Mouse (Mus musculus) neural tube, embryonic 11.5 days (tissue): ENCODE measurements around the gene Cerk. TPM values are rescaled to one million over a fixed set of nuclear protein-coding genes. Genes with fewer than 3 reads are reported as not detected.
"Not testable (repeated sequence)": the region's sequence is repeated elsewhere in the genome, so short reads cannot be mapped to it uniquely, and the experiment has no call there.

Experiments
- ATAC-seq: fragments of 200-750 bp; cut with Nextera tagmentation; 2 replicates; pipeline ENCODE4 v1.8.0; 2017; ENCODE audit warnings: moderate number of reproducible peaks, mild to moderate bottlenecking, moderate TSS enrichment, moderate library complexity; ENCODE audit not compliant: insufficient read depth, low FRiP score, low TSS enrichment
- DNase-seq: peaks from one replicate; pipeline ENCODE4 v3.0.0-alpha.2; 2015; ENCODE audit warnings: low spot score
- H3K27ac ChIP-seq: fragments of 300-500 bp; sonication (generic); 2 replicates; pipeline ENCODE4 v1.5.1; 2014; ENCODE audit warnings: low read depth, mild to moderate bottlenecking, low read length
- H3K27me3 ChIP-seq: fragments of 300-500 bp; sonication (generic); 2 replicates; pipeline ENCODE4 v1.6.1; 2014; ENCODE audit warnings: mild to moderate bottlenecking, low read length, mixed read lengths; ENCODE audit not compliant: control insufficient read depth, insufficient read depth
- H3K36me3 ChIP-seq: fragments of 300-500 bp; sonication (generic); 2 replicates; pipeline ENCODE4 v1.6.1; 2014; ENCODE audit warnings: mild to moderate bottlenecking, low read length, moderate library complexity, mixed read lengths; ENCODE audit not compliant: control insufficient read depth, insufficient read depth
- H3K4me1 ChIP-seq: fragments of 300-500 bp; sonication (generic); 2 replicates; pipeline ENCODE4 v1.6.1; 2014; ENCODE audit warnings: low read length, mixed read lengths; ENCODE audit not compliant: control insufficient read depth, insufficient read depth
- H3K4me2 ChIP-seq: fragments of 300-500 bp; sonication (generic); 2 replicates; pipeline ENCODE4 v1.6.1; 2014; ENCODE audit warnings: low read depth, mild to moderate bottlenecking, moderate library complexity
- H3K4me3 ChIP-seq: fragments of 300-500 bp; sonication (generic); 2 replicates; pipeline ENCODE4 v1.5.1; 2014; ENCODE audit warnings: low read depth, low read length
- H3K9ac ChIP-seq: fragments of 300-500 bp; sonication (generic); 2 replicates; pipeline ENCODE4 v1.6.1; 2014; ENCODE audit warnings: mild to moderate bottlenecking, low read length
- H3K9me3 ChIP-seq: fragments of 300-500 bp; sonication (generic); 2 replicates; pipeline ENCODE4 v1.6.1; 2016; ENCODE audit warnings: low read length; ENCODE audit not compliant: control insufficient read depth
- WGBS: fragments of 180-500 bp; shearing (Covaris S2); extraction: QIAGEN DNeasy Blood & Tissue Kit; methylation state at CpG from one replicate; pipeline ENCODE4 v1.1.7; 2014; 5-methylcytosine and 5-hydroxymethylcytosine counted together
- polyA plus RNA-seq: library from polyadenylated mRNA; unstranded; fragments of >200 nt; fragmentation: Nextera tagmentation; extraction: Ambion mirVana; gene quantifications from 2 replicates; pipeline ENCODE4 v1.2.1, GENCODE M21; 2014

Cerk gene
- polyA plus RNA-seq, 1 experiment from 2014 or later, result 26.8 TPM

GRCm38 (mm10) chr15:86226968-86227367 is 41.0 kb upstream of the Cerk start:
- H3K4me3 ChIP-seq, result no peak overlapping the region
- no peak for ATAC-seq
- H3K27ac ChIP-seq, result no peak overlapping the region
- no peaks in the 10 kb centered on the region for H3K4me1 ChIP-seq
- no peaks in the 10 kb centered on the region for H3K36me3 ChIP-seq
- DNase-seq, result no peak
- no peaks in the 10 kb centered on the region for H3K9me3 ChIP-seq
- H3K9ac ChIP-seq, result no peak overlapping the region
- no peaks in the 10 kb centered on the region for H3K27me3 ChIP-seq
- H3K4me2 ChIP-seq, result no peak overlapping the region
- WGBS, result 85% methylated on average over 2 of the region's 2 CpGs

DNA sequence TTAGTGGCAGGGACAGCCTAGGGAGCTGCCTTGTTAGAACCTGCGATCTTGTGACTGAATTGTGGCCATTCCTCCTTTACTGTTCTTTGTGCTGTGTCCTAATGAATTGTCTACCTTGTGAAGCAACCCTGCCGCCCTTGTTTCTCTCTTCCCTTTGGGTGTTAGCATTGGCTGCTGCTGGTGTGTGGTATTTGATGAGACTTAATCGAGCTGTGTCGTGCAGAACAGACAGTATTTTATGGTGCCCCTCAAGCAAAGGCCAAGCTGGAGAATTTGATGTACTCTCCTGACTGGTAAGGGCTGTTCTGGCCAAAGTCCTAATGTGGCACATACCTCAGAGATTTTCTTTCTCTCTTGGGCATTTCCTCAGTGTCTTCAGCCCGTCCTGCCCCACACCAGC is 40.3 kb upstream of the Cerk start:
- Histone ChIP-seq H3K9me3 (no peaks in the 10 kb centered on the region), H3K9ac (no peak overlapping the region), H3K36me3 (no peaks in the 10 kb centered on the region), H3K27me3 (no peaks in the 10 kb centered on the region), H3K27ac (no peak overlapping the region), H3K4me3 (no peak overlapping the region), H3K4me2 (no peak overlapping the region), H3K4me1 (no peaks in the 10 kb centered on the region)
- ATAC-seq (no peak), DNase-seq (no peak)
- 78% methylated on average over 5 of the region's 5 CpGs for WGBS

GRCm38 (mm10) chr15:86224972-86225551 is 39.1 kb upstream of the Cerk start:
- no peak for ATAC-seq
- no peak overlapping the region for H3K4me3 ChIP-seq
- no peaks in the 10 kb centered on the region for H3K27me3 ChIP-seq
- no peaks in the 10 kb centered on the region for H3K36me3 ChIP-seq
- H3K9ac ChIP-seq, result no peak overlapping the region
- H3K4me1 ChIP-seq, result no peaks in the 10 kb centered on the region
- no peaks in the 10 kb centered on the region for H3K9me3 ChIP-seq
- WGBS, result 92% methylated on average over 7 of the region's 7 CpGs
- H3K27ac ChIP-seq, result no peak overlapping the region
- no peak for DNase-seq
- no peak overlapping the region for H3K4me2 ChIP-seq

DNA sequence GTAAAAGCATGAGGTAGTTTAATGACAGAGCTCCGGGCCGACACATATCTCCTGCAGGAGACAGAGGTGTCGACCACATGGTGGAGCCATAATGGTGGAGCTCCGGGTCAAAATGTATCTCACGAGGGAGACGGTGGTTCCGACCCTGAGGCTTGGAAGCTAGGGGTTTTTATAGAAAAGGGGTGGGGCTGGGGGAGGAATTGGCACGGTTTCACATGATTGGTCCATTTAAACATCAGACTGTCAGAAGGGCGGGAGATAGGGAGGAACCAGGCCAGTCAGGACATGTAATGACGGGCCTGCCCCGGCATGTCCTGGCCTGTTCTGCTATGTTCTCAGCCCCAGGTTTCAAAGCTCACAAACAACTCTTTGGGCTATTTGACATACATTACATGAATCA is 36.0 kb upstream of the Cerk start:
- not testable (repeated sequence) for H3K9me3 ChIP-seq, H3K4me1 ChIP-seq, H3K4me3 ChIP-seq, H3K9ac ChIP-seq, DNase-seq, H3K27ac ChIP-seq, H3K36me3 ChIP-seq, H3K4me2 ChIP-seq, H3K27me3 ChIP-seq, ATAC-seq
- WGBS, result 87% methylated on average over 11 of the region's 11 CpGs

DNA sequence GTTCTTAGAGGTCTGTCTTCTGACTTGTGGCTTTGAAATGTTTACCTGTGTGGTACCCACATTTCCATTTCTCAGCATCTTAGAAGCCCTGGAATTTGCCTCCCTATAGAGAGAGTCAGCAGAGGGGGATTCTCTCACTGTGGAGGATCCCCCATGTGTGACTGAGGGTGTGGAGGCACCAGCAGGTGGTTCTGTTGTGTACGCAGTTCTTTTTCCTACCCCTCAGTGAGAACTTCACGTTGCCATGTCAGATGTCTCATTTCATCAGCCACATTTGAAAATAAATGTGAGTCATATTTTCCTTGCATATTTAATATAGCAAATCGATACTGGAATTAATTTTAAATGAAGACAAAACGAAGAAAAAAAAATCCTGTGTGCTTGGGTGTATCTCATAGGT is 35.4 kb upstream of the Cerk start:
- Histone ChIP-seq H3K4me3 (no peak overlapping the region), H3K36me3 (no peaks in the 10 kb centered on the region), H3K27me3 (no peaks in the 10 kb centered on the region), H3K9ac (no peak overlapping the region), H3K27ac (no peak overlapping the region), H3K4me2 (no peak overlapping the region), H3K9me3 (no peaks in the 10 kb centered on the region), H3K4me1 (no peaks in the 10 kb centered on the region)
- ATAC-seq (no peak), DNase-seq (no peak)
- WGBS, result 83% methylated on average over 4 of the region's 4 CpGs

DNA sequence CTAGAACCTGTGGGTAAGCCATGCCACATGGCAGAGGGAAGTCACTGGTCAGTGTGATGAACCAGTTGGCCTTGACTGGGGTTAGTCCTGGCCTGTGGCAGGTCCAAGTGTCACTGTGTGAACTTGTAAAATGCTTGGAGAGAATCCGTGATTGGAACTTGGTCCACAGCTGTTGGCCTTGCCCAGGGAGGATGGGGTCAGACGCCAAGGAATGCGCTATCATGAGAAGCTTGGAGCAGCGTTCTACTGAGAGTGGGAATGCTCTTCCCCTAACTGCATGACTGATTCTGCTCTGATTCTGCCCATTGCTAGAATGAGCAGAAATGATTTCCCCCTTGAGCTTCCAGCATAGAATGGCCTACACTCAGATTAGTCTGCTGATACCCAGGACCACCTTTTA is 34.8 kb upstream of the Cerk start:
- no peaks in the 10 kb centered on the region for H3K4me1 ChIP-seq
- no peaks in the 10 kb centered on the region for H3K27me3 ChIP-seq
- ATAC-seq (no peak), DNase-seq (no peak)
- H3K4me3 ChIP-seq, result no peak overlapping the region
- H3K9ac ChIP-seq, result no peak overlapping the region
- no peaks in the 10 kb centered on the region for H3K36me3 ChIP-seq
- no peak overlapping the region for H3K4me2 ChIP-seq
- no peaks in the 10 kb centered on the region for H3K9me3 ChIP-seq
- H3K27ac ChIP-seq, result no peak overlapping the region
- WGBS, result 89% methylated on average over 4 of the region's 4 CpGs

- DNase-seq, result no peak
- Histone ChIP-seq H3K9ac (no peak overlapping the region), H3K27ac (no peak overlapping the region), H3K36me3 (no peaks in the 10 kb centered on the region), H3K4me3 (no peak overlapping the region), H3K27me3 (no peaks in the 10 kb centered on the region), H3K9me3 (no peaks in the 10 kb centered on the region), H3K4me1 (no peaks in the 10 kb centered on the region), H3K4me2 (no peak overlapping the region)
- WGBS, result 83% methylated on average over 5 of the region's 5 CpGs
- no peak for ATAC-seq
These were observed 34.3 kb upstream of the Cerk start for GRCm38 (mm10) chr15:86220229-86220630.

DNA sequence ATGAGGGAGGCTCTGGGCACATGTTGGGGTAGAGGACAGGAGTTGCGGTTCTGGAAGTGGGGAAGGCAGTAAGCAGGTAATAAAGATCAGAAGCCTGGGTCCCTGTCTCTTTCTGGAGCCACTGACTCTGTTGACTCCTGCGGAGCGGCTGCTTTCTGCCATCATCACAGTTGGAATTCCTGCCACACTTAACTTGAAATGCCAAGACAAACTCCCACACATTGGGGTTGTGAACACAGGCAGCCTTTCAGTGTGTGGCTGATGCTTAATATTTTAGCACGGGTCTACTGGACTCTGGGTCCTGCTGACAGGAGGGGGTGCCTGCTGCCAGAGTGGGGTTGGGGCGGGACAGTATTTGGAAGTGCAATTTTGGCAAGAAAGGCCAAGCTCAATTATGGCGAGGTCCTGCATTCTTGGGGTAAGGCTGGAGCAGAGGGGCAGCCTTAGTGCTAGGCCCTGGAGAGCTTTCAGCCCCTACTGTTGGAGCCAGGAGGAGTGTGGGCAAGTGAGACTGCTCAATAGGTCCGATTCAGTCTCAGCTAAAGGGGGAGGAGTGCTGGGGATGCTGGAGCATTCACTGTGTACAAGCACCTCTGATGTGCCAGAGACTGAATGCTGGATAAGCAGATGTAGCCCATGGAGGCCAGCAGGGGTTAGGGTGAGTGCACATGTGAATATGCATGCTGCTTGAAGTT is 33.7 kb upstream of the Cerk start:
- Histone ChIP-seq H3K4me3 (no peak overlapping the region), H3K36me3 (no peaks in the 10 kb centered on the region), H3K27me3 (no peaks in the 10 kb centered on the region), H3K4me1 (peaks cover 4% of the 10 kb centered on the region; the same call in 1 of the 2 replicates), H3K9ac (no peak overlapping the region), H3K4me2 (no peak overlapping the region), H3K27ac (no peak overlapping the region), H3K9me3 (no peaks in the 10 kb centered on the region)
- no peak for ATAC-seq
- 80% methylated on average over 7 of the region's 7 CpGs for WGBS
- no peak for DNase-seq

DNA sequence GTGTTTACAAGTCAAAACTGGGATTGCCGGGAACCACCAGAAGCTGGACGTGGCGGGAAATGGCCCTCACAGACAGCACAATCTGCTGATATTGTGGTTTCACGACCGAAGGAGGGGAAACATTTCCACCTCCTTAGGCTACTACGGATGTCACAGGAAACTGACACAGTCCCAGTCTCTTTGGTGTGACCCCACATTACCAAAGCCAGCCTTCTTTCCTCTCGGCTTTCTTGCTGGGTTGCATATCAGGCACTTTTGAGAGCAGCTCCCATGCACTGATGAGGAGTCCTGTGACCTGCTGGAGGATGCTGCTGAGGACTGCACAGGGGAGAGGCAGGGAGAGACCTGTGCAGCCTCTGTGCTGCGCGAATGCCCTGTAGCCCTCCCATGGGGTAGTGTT is 30.7 kb upstream of the Cerk start:
- not testable (repeated sequence) for DNase-seq, H3K36me3 ChIP-seq, H3K27me3 ChIP-seq, ATAC-seq, H3K27ac ChIP-seq, H3K4me3 ChIP-seq, H3K9ac ChIP-seq, H3K9me3 ChIP-seq, H3K4me2 ChIP-seq
- H3K4me1 ChIP-seq, result peaks cover 12% of the 10 kb centered on the region
- WGBS, result 87% methylated on average over 9 of the region's 9 CpGs
